Mouse (Mus musculus) forebrain, embryonic 11.5 days (tissue): ENCODE results near the gene Thbs4. TPM values are rescaled to one million over a fixed set of nuclear protein-coding genes. Genes with fewer than 3 reads are reported as not detected.
A peak's percentile ranks its signal among the peaks of the same experiment; 100 is the strongest.

Source experiments
- ATAC-seq: fragments of 200-750 bp; cut with Nextera tagmentation; replicated peaks from 2 replicates; pipeline ENCODE4 v1.8.0; 2017; ENCODE audit warnings: moderate TSS enrichment; ENCODE audit not compliant: low FRiP score
- DNase-seq: peaks from one replicate; pipeline ENCODE4 v3.0.0-alpha.2; 2017; ENCODE audit warnings: low spot score
- H3K27ac ChIP-seq: fragments of 300-500 bp; sonication (generic); 2 replicates; pipeline ENCODE4 v1.5.1; 2014; ENCODE audit warnings: low read depth, low read length
- H3K27me3 ChIP-seq: fragments of 300-500 bp; sonication (generic); 2 replicates; pipeline ENCODE4 v1.6.1; 2014; ENCODE audit warnings: mild to moderate bottlenecking, low read length, mixed read lengths; ENCODE audit not compliant: control insufficient read depth, insufficient read depth
- H3K36me3 ChIP-seq: fragments of 300-500 bp; sonication (generic); 2 replicates; pipeline ENCODE4 v1.6.1; 2014; ENCODE audit warnings: mild to moderate bottlenecking, low read length, moderate library complexity, mixed read lengths; ENCODE audit not compliant: control insufficient read depth, insufficient read depth
- H3K4me1 ChIP-seq: fragments of 300-500 bp; sonication (generic); replicated peaks from 2 replicates; pipeline ENCODE4 v1.6.1; 2014; ENCODE audit warnings: low read length, mixed read lengths; ENCODE audit not compliant: control insufficient read depth, insufficient read depth
- H3K4me2 ChIP-seq: fragments of 300-500 bp; sonication (generic); 2 replicates; pipeline ENCODE4 v1.6.1; 2014; ENCODE audit warnings: low read depth, mild to moderate bottlenecking, low read length, moderate library complexity, mixed read lengths; ENCODE audit not compliant: severe bottlenecking
- H3K4me3 ChIP-seq: fragments of 300-500 bp; sonication (generic); 2 replicates; pipeline ENCODE4 v1.5.1; 2014; ENCODE audit warnings: low read depth, low read length
- H3K9ac ChIP-seq: fragments of 300-500 bp; sonication (generic); 2 replicates; pipeline ENCODE4 v1.6.1; 2014; ENCODE audit warnings: low read length
- H3K9me3 ChIP-seq: fragments of 300-500 bp; sonication (generic); 2 replicates; pipeline ENCODE4 v1.6.1; 2016; ENCODE audit warnings: low read length, mixed read lengths; ENCODE audit not compliant: control insufficient read depth
- WGBS: fragments of 180-500 bp; shearing (Covaris S2); extraction: QIAGEN DNeasy Blood & Tissue Kit; methylation state at CpG from one replicate; pipeline ENCODE4 v1.1.7; 2014; 5-methylcytosine and 5-hydroxymethylcytosine counted together
- polyA plus RNA-seq: library from polyadenylated mRNA; unstranded; fragments of >200 nt; fragmentation: Nextera tagmentation; extraction: Ambion mirVana; gene quantifications from 2 replicates; pipeline ENCODE4 v1.2.1, GENCODE M21; 2014

Thbs4 gene
- polyA plus RNA-seq, 1 experiment from 2014 or later = 1.8 TPM

DNA sequence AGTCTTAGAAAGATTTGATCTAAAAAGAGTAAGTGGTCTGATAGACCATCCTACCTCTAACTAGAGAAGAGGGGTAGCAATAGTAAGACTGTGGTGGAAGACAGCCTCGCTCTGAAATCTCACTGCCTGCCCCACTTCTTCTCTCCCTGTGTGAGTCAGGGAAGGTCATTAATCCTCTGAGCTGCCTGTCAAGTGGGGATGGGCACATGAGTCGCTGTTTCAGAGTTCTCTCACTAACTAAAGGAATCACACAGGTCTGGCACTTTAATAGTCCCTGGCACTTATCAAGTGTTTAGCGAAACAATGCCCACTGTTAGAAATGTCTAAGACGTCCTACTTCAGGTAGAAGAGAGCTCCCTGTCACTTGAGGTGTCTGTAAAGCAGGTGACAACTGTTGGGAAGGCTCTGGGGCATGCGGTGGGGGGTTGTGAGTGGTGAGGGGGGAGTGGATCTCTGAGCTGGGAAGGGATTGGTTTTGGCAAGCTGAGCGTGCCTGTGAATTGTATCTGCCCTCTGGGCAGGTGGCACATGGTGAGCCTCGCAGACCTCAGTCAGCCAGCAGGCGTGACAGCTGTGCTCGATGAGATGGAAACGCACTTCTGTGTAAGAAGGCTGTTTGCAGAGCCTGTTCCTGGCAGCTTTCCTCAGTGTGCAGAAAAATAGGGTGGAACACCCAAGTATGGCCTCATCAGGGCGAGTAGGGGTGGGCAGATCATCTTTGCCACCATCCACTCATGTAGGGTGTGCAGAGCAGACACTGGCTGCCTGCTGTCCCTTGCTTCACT lies 57.9 kb downstream of the Thbs4 start:
- H3K27ac ChIP-seq = no peak overlapping the region
- WGBS = 52% methylated on average over 11 of the region's 11 CpGs
- H3K9ac ChIP-seq = no peak overlapping the region
- H3K4me3 ChIP-seq = no peak overlapping the region
- DNase-seq (peak; percentile 67), ATAC-seq (peak; percentile 60)
- no peak overlapping the region for H3K4me2 ChIP-seq
- no peaks in the 10 kb centered on the region for H3K4me1 ChIP-seq
- no peaks in the 10 kb centered on the region for H3K27me3 ChIP-seq
- H3K9me3 ChIP-seq = no peaks in the 10 kb centered on the region
- H3K36me3 ChIP-seq = no peaks in the 10 kb centered on the region

DNA sequence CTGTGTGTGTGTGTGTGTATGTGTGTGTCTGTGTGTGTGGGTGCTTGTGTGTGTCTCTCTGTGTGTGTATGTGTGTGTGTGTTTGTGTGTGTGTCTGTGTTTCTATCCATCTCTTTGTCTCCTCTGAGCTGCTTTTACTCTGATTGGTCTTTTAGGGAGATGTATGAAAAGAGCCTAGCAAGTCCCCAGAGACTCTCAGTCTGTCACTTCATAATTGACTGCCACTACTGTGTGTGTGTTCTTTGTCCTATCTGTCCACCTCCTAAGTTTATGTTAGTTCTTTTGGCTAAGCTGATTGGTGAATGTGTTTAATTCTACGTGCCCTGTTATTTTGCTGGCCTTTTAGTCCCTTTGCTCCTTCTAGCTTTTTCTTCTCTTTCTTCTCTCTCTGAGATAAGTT lies 58.9 kb downstream of the Thbs4 start:
- WGBS = 73% methylated on average over 1 of the region's 1 CpGs
- no peak overlapping the region for H3K4me3 ChIP-seq
- no peaks in the 10 kb centered on the region for H3K36me3 ChIP-seq
- H3K9me3 ChIP-seq = no peaks in the 10 kb centered on the region
- no peak overlapping the region for H3K4me2 ChIP-seq
- DNase-seq (peak; percentile 4), ATAC-seq (no peak)
- no peaks in the 10 kb centered on the region for H3K4me1 ChIP-seq
- H3K27me3 ChIP-seq = no peaks in the 10 kb centered on the region
- H3K27ac ChIP-seq = no peak overlapping the region
- H3K9ac ChIP-seq = no peak overlapping the region

DNA sequence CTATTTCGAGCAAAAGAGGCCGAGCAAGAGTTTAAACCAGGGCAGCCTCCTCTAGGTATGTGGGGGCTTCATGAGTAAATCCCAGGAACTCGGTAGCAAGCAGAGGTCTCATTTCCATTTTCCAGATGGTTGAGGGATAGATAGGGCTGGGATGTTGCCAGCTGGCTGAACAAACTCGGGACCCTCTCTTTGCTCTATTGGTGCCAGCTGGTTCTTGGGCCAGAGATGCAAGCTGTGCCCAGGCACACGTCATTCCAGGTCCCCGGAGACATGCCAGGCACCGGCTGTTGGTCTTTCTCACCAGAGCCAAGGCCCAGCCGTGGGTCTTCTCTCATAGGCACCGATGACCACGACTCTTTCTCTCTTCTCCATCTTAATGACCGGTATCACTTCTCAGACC lies 60.9 kb downstream of the Thbs4 start:
- no peaks in the 10 kb centered on the region for H3K4me1 ChIP-seq
- no peaks in the 10 kb centered on the region for H3K27me3 ChIP-seq
- ATAC-seq (no peak), DNase-seq (peak; percentile 44)
- no peaks in the 10 kb centered on the region for H3K36me3 ChIP-seq
- H3K4me2 ChIP-seq = no peak overlapping the region
- no peak overlapping the region for H3K9ac ChIP-seq
- no peak overlapping the region for H3K4me3 ChIP-seq
- no peak overlapping the region for H3K27ac ChIP-seq
- 86% methylated on average over 11 of the region's 11 CpGs for WGBS
- H3K9me3 ChIP-seq = no peaks in the 10 kb centered on the region

DNA sequence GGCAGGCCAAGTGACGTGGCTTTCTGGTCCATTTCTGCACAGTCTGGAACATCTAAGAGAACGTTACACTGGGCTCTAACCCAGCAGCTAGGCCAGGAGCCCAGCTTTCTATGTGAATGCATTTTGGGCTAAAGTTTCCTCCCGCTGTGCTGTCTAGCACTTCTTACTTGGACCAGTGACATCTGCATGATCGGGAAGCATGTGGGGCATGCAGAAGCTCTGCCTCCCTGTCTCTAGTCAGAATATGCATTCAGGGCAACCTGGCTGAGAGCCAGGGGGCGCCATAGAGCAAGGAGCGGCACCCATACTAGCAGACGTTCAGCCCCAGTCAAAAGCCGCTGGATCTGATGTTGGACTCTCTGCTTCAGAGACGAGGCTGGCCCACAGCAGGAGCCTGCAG lies 61.4 kb downstream of the Thbs4 start:
- ATAC-seq (no peak), DNase-seq (peak; percentile 73)
- Histone ChIP-seq H3K27ac (no peak overlapping the region), H3K27me3 (no peaks in the 10 kb centered on the region), H3K9ac (no peak overlapping the region), H3K36me3 (no peaks in the 10 kb centered on the region), H3K4me2 (no peak overlapping the region), H3K9me3 (no peaks in the 10 kb centered on the region), H3K4me3 (no peak overlapping the region), H3K4me1 (no peaks in the 10 kb centered on the region)
- WGBS = 39% methylated on average over 9 of the region's 9 CpGs

DNA sequence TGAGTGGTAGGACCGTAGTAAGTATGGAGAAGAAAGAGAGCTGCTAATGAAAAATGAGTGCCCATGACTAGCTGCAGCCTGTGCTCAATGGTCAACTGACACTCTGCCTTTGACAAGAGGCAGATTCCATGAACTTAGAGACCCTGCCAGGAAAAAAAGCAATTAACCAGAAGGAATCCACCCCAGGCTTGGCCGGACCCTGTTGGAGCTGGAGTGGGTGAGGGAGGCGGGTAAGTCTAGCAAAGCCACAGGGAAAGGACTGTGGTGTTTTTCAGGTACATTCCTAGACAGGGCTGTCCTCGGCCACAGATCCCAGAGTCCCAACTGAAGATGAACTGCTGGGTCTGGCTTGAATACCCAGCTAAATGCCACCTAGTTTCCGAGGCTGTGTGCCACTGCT lies 61.8 kb downstream of the Thbs4 start:
- DNase-seq (peak; percentile 40), ATAC-seq (no peak)
- Histone ChIP-seq H3K36me3 (no peaks in the 10 kb centered on the region), H3K4me3 (no peak overlapping the region), H3K4me2 (no peak overlapping the region), H3K9me3 (no peaks in the 10 kb centered on the region), H3K27ac (no peak overlapping the region), H3K27me3 (no peaks in the 10 kb centered on the region), H3K9ac (no peak overlapping the region), H3K4me1 (no peaks in the 10 kb centered on the region)
- 86% methylated on average over 5 of the region's 5 CpGs for WGBS

DNA sequence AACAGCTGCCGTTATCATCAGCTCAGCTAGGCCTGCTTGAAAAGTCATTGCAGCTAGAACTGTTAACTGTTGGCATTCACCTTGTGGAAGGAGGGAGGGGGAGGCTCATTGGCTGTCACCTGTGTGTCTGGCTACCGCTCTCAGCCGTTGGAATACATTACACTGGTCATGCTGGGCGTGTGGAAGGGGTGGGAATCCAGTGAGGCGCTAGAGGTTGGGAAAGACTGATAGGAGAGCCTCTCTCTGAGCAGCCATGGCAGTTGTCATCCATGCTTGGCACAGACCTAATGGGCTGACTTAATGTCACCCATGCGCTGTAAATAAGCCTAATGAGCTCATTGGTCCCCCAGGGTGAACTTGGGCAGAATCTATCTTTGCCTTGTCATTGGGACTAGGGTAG lies 62.8 kb downstream of the Thbs4 start:
- Histone ChIP-seq H3K4me2 (no peak overlapping the region), H3K27me3 (no peaks in the 10 kb centered on the region), H3K4me3 (no peak overlapping the region), H3K36me3 (no peaks in the 10 kb centered on the region), H3K4me1 (no peaks in the 10 kb centered on the region), H3K9ac (no peak overlapping the region), H3K9me3 (no peaks in the 10 kb centered on the region), H3K27ac (no peak overlapping the region)
- peak; percentile 32 for DNase-seq
- 86% methylated on average over 6 of the region's 6 CpGs for WGBS
- no peak for ATAC-seq

DNA sequence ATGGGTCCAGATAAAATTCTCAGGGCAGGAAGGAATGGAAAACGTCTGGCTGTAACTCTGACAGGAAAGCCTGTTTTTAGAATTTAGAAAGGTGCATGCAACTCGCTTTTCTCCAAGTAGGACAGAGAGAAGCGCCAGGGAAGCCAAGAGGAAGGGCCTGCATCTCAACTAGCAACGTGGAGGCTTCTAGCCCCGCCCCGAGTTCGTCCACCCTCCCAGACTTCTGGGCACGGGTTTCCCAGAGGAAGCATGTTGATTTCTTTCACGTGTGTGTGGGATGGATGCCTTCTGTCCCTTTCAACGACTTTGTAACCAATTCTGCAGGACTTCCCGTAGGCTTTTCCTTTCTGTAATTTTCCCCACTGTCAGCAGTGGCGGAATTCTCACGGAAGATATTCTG lies 64.8 kb downstream of the Thbs4 start:
- DNase-seq (no peak), ATAC-seq (no peak)
- no peak overlapping the region for H3K4me3 ChIP-seq
- H3K4me2 ChIP-seq = no peak overlapping the region
- H3K4me1 ChIP-seq = no peaks in the 10 kb centered on the region
- no peaks in the 10 kb centered on the region for H3K27me3 ChIP-seq
- H3K9me3 ChIP-seq = no peaks in the 10 kb centered on the region
- 69% methylated on average over 13 of the region's 13 CpGs for WGBS
- H3K9ac ChIP-seq = no peak overlapping the region
- H3K27ac ChIP-seq = no peak overlapping the region
- H3K36me3 ChIP-seq = no peaks in the 10 kb centered on the region

DNA sequence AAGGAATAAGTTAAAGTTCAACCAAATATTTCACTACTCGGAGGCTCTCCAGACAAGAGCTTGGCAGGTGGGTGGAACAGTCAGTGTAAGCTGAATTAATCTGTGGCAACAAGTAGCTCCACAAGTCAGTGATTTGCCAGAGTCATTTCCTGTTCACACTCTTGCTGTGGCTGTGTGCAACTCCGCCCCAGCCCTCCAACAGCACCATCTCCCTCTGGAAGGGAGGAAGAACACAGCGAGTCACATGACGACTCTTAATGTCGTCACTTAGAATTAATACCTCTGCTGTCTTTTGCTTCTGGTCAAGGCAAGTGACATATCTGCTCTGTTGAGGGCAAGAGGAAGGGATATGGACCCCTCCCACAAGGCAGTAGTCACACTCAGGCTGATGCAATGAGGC lies 72.2 kb downstream of the Thbs4 start:
- no peaks in the 10 kb centered on the region for H3K4me1 ChIP-seq
- no peaks in the 10 kb centered on the region for H3K27me3 ChIP-seq
- H3K9ac ChIP-seq = no peak overlapping the region
- H3K36me3 ChIP-seq = no peaks in the 10 kb centered on the region
- no peak overlapping the region for H3K4me3 ChIP-seq
- H3K9me3 ChIP-seq = no peaks in the 10 kb centered on the region
- H3K27ac ChIP-seq = no peak overlapping the region
- peak; percentile 15 for DNase-seq
- 83% methylated on average over 5 of the region's 5 CpGs for WGBS
- no peak for ATAC-seq
- H3K4me2 ChIP-seq = no peak overlapping the region

DNA sequence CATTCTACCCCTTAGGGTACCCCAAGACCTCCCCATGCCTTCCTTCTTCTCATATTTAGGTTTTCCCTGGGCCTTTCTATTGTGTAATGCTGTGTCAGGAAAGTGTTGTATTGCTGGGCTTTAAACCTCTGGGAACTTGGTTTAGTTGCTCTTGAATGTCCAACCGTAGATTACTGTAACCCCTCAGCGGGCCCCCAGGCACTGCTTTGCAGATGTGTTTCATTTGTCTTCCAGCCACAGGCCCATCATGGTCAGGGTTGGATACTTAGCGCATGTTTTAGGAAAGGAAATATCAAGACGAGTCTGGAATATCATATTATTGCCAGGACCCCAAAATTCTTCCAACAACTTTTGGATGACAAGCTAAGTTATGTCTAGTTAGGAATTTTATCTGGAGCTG lies 73.6 kb downstream of the Thbs4 start:
- H3K9ac ChIP-seq = no peak overlapping the region
- no peaks in the 10 kb centered on the region for H3K9me3 ChIP-seq
- no peak overlapping the region for H3K4me3 ChIP-seq
- H3K27me3 ChIP-seq = no peaks in the 10 kb centered on the region
- 85% methylated on average over 4 of the region's 4 CpGs for whole genome bisulfite sequencing
- H3K27ac ChIP-seq = no peak overlapping the region
- H3K4me2 ChIP-seq = no peak overlapping the region
- DNase-seq (peak; percentile 29), ATAC-seq (no peak)
- no peaks in the 10 kb centered on the region for H3K36me3 ChIP-seq
- no peaks in the 10 kb centered on the region for H3K4me1 ChIP-seq
